Mouse (Mus musculus): ENCODE results near the gene Malsu1.

- no peak for TF ChIP-seq CTCF (IDR thresholded peaks at IDR 0.05; ENCODE audit: borderline replicate concordance, insufficient read depth, low read length)
- TF ChIP-seq POLR2A (IDR thresholded peaks at IDR 0.05; ENCODE audit: low read depth, low read length): no peak
These were observed 40.8 kb upstream of the Malsu1 start for GRCm38 (mm10) chr6:49032783-49033182.
